Mouse (Mus musculus) ES-E14 (cell line): ENCODE data around the gene Hnrnpll.

Experiments used
- CHD2 ChIP-seq: IDR thresholded peaks from 2 replicates; pipeline ENCODE4 v1.6.1; 2014; ENCODE audit warnings: mild to moderate bottlenecking, low read depth, low read length, inconsistent platforms
- HCFC1 ChIP-seq: IDR thresholded peaks from 2 replicates; pipeline ENCODE4 v1.6.1; 2012; ENCODE audit warnings: low read length, inconsistent platforms, borderline replicate concordance; ENCODE audit not compliant: insufficient read depth
- MAFK ChIP-seq: IDR thresholded peaks from 2 replicates; pipeline ENCODE4 v1.6.1; 2014; ENCODE audit warnings: mild to moderate bottlenecking, low read depth, low read length, inconsistent platforms; ENCODE audit not compliant: insufficient read depth
- ZC3H11A ChIP-seq: IDR thresholded peaks from 2 replicates; pipeline ENCODE4 v1.6.1; 2012; ENCODE audit warnings: low read depth, mild to moderate bottlenecking, inconsistent platforms, low read length, borderline replicate concordance
- ZNF384 ChIP-seq: IDR thresholded peaks from 2 replicates; pipeline ENCODE4 v1.6.1; 2012; ENCODE audit warnings: low read depth, low read length, inconsistent platforms

GRCm38 (mm10) chr17:80028675-80029074 lies 33.5 kb downstream of the Hnrnpll start:
- TF ChIP-seq MAFK (no peak), ZNF384 (no peak), ZC3H11A (no peak), HCFC1 (no peak), CHD2 (no peak)
